Mouse (Mus musculus): ENCODE data around the gene Lyz1. TPM values are rescaled to one million over a fixed set of nuclear protein-coding genes. Genes with fewer than 3 reads are reported as not detected.
"Not testable (repeated sequence)": the region's sequence is repeated elsewhere in the genome, so short reads cannot be mapped to it uniquely, and the experiment has no call there.

Lyz1 gene
- total and polyA plus RNA-seq, 2 experiments from 2014 or later, result 0.15 to 1.4 TPM

GRCm38 (mm10) chr10:117312168-117312567 is 19.5 kb upstream of the Lyz1 start:
- Histone ChIP-seq H3K27me3 (ENCODE audit: control insufficient read depth, insufficient read depth, low read length) (no peaks in the 10 kb centered on the region), H3K9ac (replicated peaks; ENCODE audit: low read depth, low read length) (no peak overlapping the region), H3K27ac (ENCODE audit: low read depth) (no peak overlapping the region), H3K4me2 (ENCODE audit: low read depth, low read length) (no peak overlapping the region), H3K9me3 (replicated peaks; ENCODE audit: control insufficient read depth, low read length) (no peaks in the 10 kb centered on the region), H3K36me3 (replicated peaks; ENCODE audit: control insufficient read depth, insufficient read depth, low read length) (no peaks in the 10 kb centered on the region), H3K4me3 (ENCODE audit: low read depth, low read length) (no peak overlapping the region), H3K4me1 (ENCODE audit: control insufficient read depth, insufficient read depth) (no peaks in the 10 kb centered on the region)
- TF ChIP-seq EP300 (IDR thresholded peaks at IDR 0.05; ENCODE audit: low read depth) (no peak), CTCF (IDR thresholded peaks at IDR 0.05; ENCODE audit: low read depth) (no peak)
- 72% methylated on average over 8 of the region's 8 CpGs for WGBS
- ATAC-seq (ENCODE audit: insufficient read depth, low read depth) (no peak), DNase-seq (ENCODE audit: low spot score) (no peak)

- no peak overlapping the region for H3K9ac ChIP-seq (replicated peaks; ENCODE audit: low read depth, low read length)
- no peak overlapping the region for H3K27ac ChIP-seq (ENCODE audit: low read depth)
- H3K4me1 ChIP-seq (ENCODE audit: control insufficient read depth, insufficient read depth), result no peaks in the 10 kb centered on the region
- ATAC-seq (ENCODE audit: insufficient read depth, low read depth) (no peak), DNase-seq (ENCODE audit: low spot score) (no peak)
- 80% methylated on average over 5 of the region's 5 CpGs for WGBS
- peaks cover 8% of the 10 kb centered on the region; the same call in 1 of the 2 replicates for H3K9me3 ChIP-seq (replicated peaks; ENCODE audit: control insufficient read depth, low read length)
- no peak overlapping the region for H3K4me3 ChIP-seq (ENCODE audit: low read depth, low read length)
- H3K27me3 ChIP-seq (ENCODE audit: control insufficient read depth, insufficient read depth, low read length), result no peaks in the 10 kb centered on the region
- H3K4me2 ChIP-seq (ENCODE audit: low read depth, low read length), result no peak overlapping the region
- no peaks in the 10 kb centered on the region for H3K36me3 ChIP-seq (replicated peaks; ENCODE audit: control insufficient read depth, insufficient read depth, low read length)
- TF ChIP-seq CTCF (IDR thresholded peaks at IDR 0.05; ENCODE audit: low read depth), result no peak
- no peak for TF ChIP-seq EP300 (IDR thresholded peaks at IDR 0.05; ENCODE audit: low read depth)
Measured at GRCm38 (mm10) chr10:117304371-117304770, 11.7 kb upstream of the Lyz1 start.

- TF ChIP-seq EP300 (IDR thresholded peaks at IDR 0.05; ENCODE audit: low read depth) (peak; percentile 55; the same call in 1 of the 2 replicates), CTCF (IDR thresholded peaks at IDR 0.05; ENCODE audit: low read depth) (no peak)
- Histone ChIP-seq H3K27me3 (ENCODE audit: control insufficient read depth, insufficient read depth, low read length) (no peaks in the 10 kb centered on the region), H3K4me3 (ENCODE audit: low read depth, low read length) (no peak overlapping the region), H3K4me2 (ENCODE audit: low read depth, low read length) (no peak overlapping the region), H3K9ac (replicated peaks; ENCODE audit: low read depth, low read length) (no peak overlapping the region), H3K4me1 (ENCODE audit: control insufficient read depth, insufficient read depth) (no peaks in the 10 kb centered on the region), H3K9me3 (replicated peaks; ENCODE audit: control insufficient read depth, low read length) (peaks cover 8% of the 10 kb centered on the region; the same call in 1 of the 2 replicates), H3K36me3 (replicated peaks; ENCODE audit: control insufficient read depth, insufficient read depth, low read length) (no peaks in the 10 kb centered on the region), H3K27ac (ENCODE audit: low read depth) (no peak overlapping the region)
- DNase-seq (ENCODE audit: low spot score) (peak; percentile 12), ATAC-seq (ENCODE audit: insufficient read depth, low read depth) (no peak)
- 62% methylated on average over 1 of the region's 1 CpGs for WGBS
Measured at GRCm38 (mm10) chr10:117301688-117302087, 9.0 kb upstream of the Lyz1 start.

- 76% methylated on average over 5 of the region's 5 CpGs for WGBS
- no peak overlapping the region for H3K27ac ChIP-seq (ENCODE audit: low read depth)
- TF ChIP-seq EP300 (IDR thresholded peaks at IDR 0.05; ENCODE audit: low read depth) (no peak), CTCF (IDR thresholded peaks at IDR 0.05; ENCODE audit: low read depth) (no peak)
- H3K9ac ChIP-seq (replicated peaks; ENCODE audit: low read depth, low read length), result no peak overlapping the region
- DNase-seq (ENCODE audit: low spot score), result no peak
- H3K4me1 ChIP-seq (ENCODE audit: control insufficient read depth, insufficient read depth), result no peaks in the 10 kb centered on the region
- no peak for ATAC-seq (ENCODE audit: insufficient read depth, low read depth)
- H3K4me2 ChIP-seq (ENCODE audit: low read depth, low read length), result no peak overlapping the region
- H3K36me3 ChIP-seq (replicated peaks; ENCODE audit: control insufficient read depth, insufficient read depth, low read length), result no peaks in the 10 kb centered on the region
- H3K4me3 ChIP-seq (ENCODE audit: low read depth, low read length), result no peak overlapping the region
- no peaks in the 10 kb centered on the region for H3K27me3 ChIP-seq (ENCODE audit: control insufficient read depth, insufficient read depth, low read length)
- peaks cover 8% of the 10 kb centered on the region; the same call in 1 of the 2 replicates for H3K9me3 ChIP-seq (replicated peaks; ENCODE audit: control insufficient read depth, low read length)
Measured at GRCm38 (mm10) chr10:117299901-117300520, 7.3 kb upstream of the Lyz1 start.

- Histone ChIP-seq H3K27me3 (ENCODE audit: control insufficient read depth, insufficient read depth, low read length) (no peaks in the 10 kb centered on the region), H3K4me2 (ENCODE audit: low read depth, low read length) (no peak overlapping the region), H3K4me1 (ENCODE audit: control insufficient read depth, insufficient read depth) (no peaks in the 10 kb centered on the region)
Measured at GRCm38 (mm10) chr10:117299106-117299505, 6.4 kb upstream of the Lyz1 start.

GRCm38 (mm10) chr10:117298336-117298735 is 5.7 kb upstream of the Lyz1 start:
- Histone ChIP-seq H3K9ac (replicated peaks; ENCODE audit: low read depth, low read length) (no peak overlapping the region), H3K4me3 (ENCODE audit: low read depth, low read length) (no peak overlapping the region), H3K27me3 (ENCODE audit: control insufficient read depth, insufficient read depth, low read length) (no peaks in the 10 kb centered on the region), H3K27ac (ENCODE audit: low read depth) (no peak overlapping the region), H3K36me3 (replicated peaks; ENCODE audit: control insufficient read depth, insufficient read depth, low read length) (no peaks in the 10 kb centered on the region), H3K4me2 (ENCODE audit: low read depth, low read length) (no peak overlapping the region), H3K9me3 (replicated peaks; ENCODE audit: control insufficient read depth, low read length) (peaks cover 8% of the 10 kb centered on the region; the same call in 1 of the 2 replicates), H3K4me1 (ENCODE audit: control insufficient read depth, insufficient read depth) (no peaks in the 10 kb centered on the region)
- DNase-seq (ENCODE audit: low spot score) (no peak), ATAC-seq (ENCODE audit: insufficient read depth, low read depth) (no peak)
- WGBS, result 83% methylated on average over 6 of the region's 6 CpGs
- TF ChIP-seq CTCF (IDR thresholded peaks at IDR 0.05; ENCODE audit: low read depth) (no peak), EP300 (IDR thresholded peaks at IDR 0.05; ENCODE audit: low read depth) (no peak)

More at GRCm38 (mm10) chr10:117299106-117299505, 6.4 kb upstream of the Lyz1 start:
- H3K9ac ChIP-seq (replicated peaks; ENCODE audit: low read depth, low read length), result no peak overlapping the region
- no peaks in the 10 kb centered on the region for H3K36me3 ChIP-seq (replicated peaks; ENCODE audit: control insufficient read depth, insufficient read depth, low read length)
- 88% methylated on average over 4 of the region's 4 CpGs for WGBS
- DNase-seq (ENCODE audit: low spot score) (no peak), ATAC-seq (ENCODE audit: insufficient read depth, low read depth) (no peak)
- TF ChIP-seq EP300 (IDR thresholded peaks at IDR 0.05; ENCODE audit: low read depth) (no peak), CTCF (IDR thresholded peaks at IDR 0.05; ENCODE audit: low read depth) (no peak)
- peaks cover 8% of the 10 kb centered on the region; the same call in 1 of the 2 replicates for H3K9me3 ChIP-seq (replicated peaks; ENCODE audit: control insufficient read depth, low read length)
- no peak overlapping the region for H3K27ac ChIP-seq (ENCODE audit: low read depth)
- no peak overlapping the region for H3K4me3 ChIP-seq (ENCODE audit: low read depth, low read length)

- H3K4me2 ChIP-seq (ENCODE audit: low read depth, low read length); ATAC-seq (ENCODE audit: insufficient read depth, low read depth); H3K4me3 ChIP-seq (ENCODE audit: low read depth, low read length); H3K36me3 ChIP-seq (replicated peaks; ENCODE audit: control insufficient read depth, insufficient read depth, low read length); H3K9me3 ChIP-seq (replicated peaks; ENCODE audit: control insufficient read depth, low read length); H3K4me1 ChIP-seq (ENCODE audit: control insufficient read depth, insufficient read depth); H3K27me3 ChIP-seq (ENCODE audit: control insufficient read depth, insufficient read depth, low read length); H3K9ac ChIP-seq (replicated peaks; ENCODE audit: low read depth, low read length); H3K27ac ChIP-seq (ENCODE audit: low read depth); DNase-seq (ENCODE audit: low spot score): not testable (repeated sequence)
- WGBS, result 92% methylated on average over 6 of the region's 6 CpGs
Measured at GRCm38 (mm10) chr10:117290936-117291335, 1.7 kb downstream of the Lyz1 start.

All from heart, postnatal 0 days (tissue).